Mouse (Mus musculus) heart, embryonic 10.5 days (tissue): Measurements from ENCODE around the gene Slc26a10. TPM values are rescaled to one million over a fixed set of nuclear protein-coding genes. Genes with fewer than 3 reads are reported as not detected.
"Not testable (repeated sequence)": the region's sequence is repeated elsewhere in the genome, so short reads cannot be mapped to it uniquely, and the experiment has no call there.

ENCODE experiments used
- DNase-seq: peaks from one replicate; pipeline ENCODE4 v3.0.0-alpha.2; 2017; ENCODE audit warnings: low spot score
- H3K27ac ChIP-seq: fragments of 300-500 bp; sonication (generic); 2 replicates; pipeline ENCODE4 v1.5.1; 2016; ENCODE audit warnings: mild to moderate bottlenecking
- H3K27me3 ChIP-seq: fragments of 300-500 bp; sonication (generic); 2 replicates; pipeline ENCODE4 v1.6.1; 2016; ENCODE audit warnings: mild to moderate bottlenecking; ENCODE audit not compliant: poor library complexity, insufficient read depth, severe bottlenecking
- H3K36me3 ChIP-seq: fragments of 300-500 bp; sonication (generic); 2 replicates; pipeline ENCODE4 v1.6.1; 2016; ENCODE audit warnings: mild to moderate bottlenecking, moderate library complexity
- H3K4me1 ChIP-seq: fragments of 300-500 bp; sonication (generic); 2 replicates; pipeline ENCODE4 v1.6.1; 2016; ENCODE audit warnings: mild to moderate bottlenecking
- H3K4me3 ChIP-seq: fragments of 300-500 bp; sonication (generic); 2 replicates; pipeline ENCODE4 v1.5.1; 2016; ENCODE audit warnings: mild to moderate bottlenecking, moderate library complexity
- H3K9me3 ChIP-seq: fragments of 300-500 bp; sonication (generic); 2 replicates; pipeline ENCODE4 v1.6.1; 2016; ENCODE audit warnings: mild to moderate bottlenecking, moderate library complexity
- WGBS: fragments of 180-500 bp; shearing (Covaris S2); methylation state at CpG from one replicate; pipeline ENCODE4 v1.1.7; 2016; 5-methylcytosine and 5-hydroxymethylcytosine counted together
- polyA plus RNA-seq: library from polyadenylated mRNA; unstranded; fragments of >200 nt; fragmentation: Nextera tagmentation; extraction: Ambion mirVana; gene quantifications from 2 replicates; pipeline ENCODE4 v1.2.1, GENCODE M21; 2016

Gene Slc26a10
- polyA plus RNA-seq, 1 experiment from 2014 or later = 9.2 TPM

DNA sequence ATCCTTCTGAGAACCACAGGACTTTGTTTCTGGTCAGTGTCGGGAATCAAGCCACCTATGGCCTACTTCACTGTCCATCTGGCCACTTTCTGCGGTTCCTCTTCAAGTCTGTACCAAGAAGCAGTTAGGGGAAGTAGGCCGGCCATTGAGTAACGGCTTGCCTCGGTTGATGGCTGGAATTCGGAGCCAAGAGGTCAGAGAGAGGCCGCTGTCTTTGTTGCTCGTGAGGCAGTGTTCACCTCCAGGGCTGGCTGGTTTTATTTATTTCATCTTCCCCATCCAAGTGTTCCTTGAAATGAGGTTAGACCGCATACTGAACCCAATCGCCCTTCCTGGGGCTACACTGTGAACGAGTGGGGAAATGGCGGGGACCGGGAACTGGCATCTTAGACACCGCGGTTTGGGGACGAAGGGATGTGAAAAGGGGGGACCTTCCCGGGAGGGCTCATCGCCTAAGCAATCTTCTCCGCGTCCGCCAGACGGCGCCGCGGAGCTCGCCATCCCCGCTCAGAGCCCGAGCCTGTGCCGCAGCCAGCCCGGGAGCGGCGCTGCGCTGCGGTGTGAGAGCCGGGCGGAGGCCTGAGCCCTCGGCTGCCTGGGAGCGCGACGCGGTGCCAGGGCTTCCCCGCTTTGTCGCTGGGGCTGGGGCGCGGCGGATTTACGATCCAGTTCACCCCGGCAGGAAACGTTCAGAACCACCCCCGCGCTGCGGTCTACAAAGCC lies 15.7 kb downstream of the Slc26a10 start, which contains the start of gene B4galnt1:
Gene B4galnt1 (plus strand): TSS at position 595 of the 723 bp plus-strand sequence.
- Histone ChIP-seq H3K4me1 (peaks cover 36% of the 10 kb centered on the region), H3K9me3 (no peaks in the 10 kb centered on the region), H3K27ac (peak within 1 kb of the TSS; percentile 72), H3K27me3 (peaks cover 69% of the 10 kb centered on the region), H3K36me3 (no peaks in the 10 kb centered on the region), H3K4me3 (peak within 1 kb of the TSS; percentile 74)
- DNase-seq = no peak
- 2% methylated on average over 52 of the region's 52 CpGs for WGBS

DNA sequence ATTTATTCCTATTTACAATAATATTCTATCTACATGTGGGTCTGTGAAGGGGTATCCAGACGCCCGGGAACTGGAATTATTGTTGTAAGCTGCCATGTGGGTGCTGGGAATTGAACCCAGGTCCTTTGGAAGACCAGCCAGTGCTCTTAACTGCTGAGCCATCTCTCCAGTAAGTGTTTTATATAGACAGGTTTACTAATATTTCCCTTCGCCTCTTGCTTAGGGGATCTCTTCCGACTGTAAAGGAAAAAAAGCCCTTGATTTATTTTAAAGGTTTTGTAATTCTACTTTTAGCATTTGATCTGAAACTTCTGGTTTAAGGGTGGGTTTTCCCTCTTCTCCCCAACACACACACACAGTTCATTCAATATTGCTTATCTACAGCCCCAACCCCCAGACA lies 16.3 kb downstream of the Slc26a10 start:
- Histone ChIP-seq H3K9me3 (no peaks in the 10 kb centered on the region), H3K36me3 (no peaks in the 10 kb centered on the region), H3K27ac (no peak overlapping the region), H3K4me3 (no peak overlapping the region), H3K27me3 (peaks cover 63% of the 10 kb centered on the region), H3K4me1 (peaks cover 33% of the 10 kb centered on the region)
- 89% methylated on average over 4 of the region's 4 CpGs for WGBS
- DNase-seq = no peak

DNA sequence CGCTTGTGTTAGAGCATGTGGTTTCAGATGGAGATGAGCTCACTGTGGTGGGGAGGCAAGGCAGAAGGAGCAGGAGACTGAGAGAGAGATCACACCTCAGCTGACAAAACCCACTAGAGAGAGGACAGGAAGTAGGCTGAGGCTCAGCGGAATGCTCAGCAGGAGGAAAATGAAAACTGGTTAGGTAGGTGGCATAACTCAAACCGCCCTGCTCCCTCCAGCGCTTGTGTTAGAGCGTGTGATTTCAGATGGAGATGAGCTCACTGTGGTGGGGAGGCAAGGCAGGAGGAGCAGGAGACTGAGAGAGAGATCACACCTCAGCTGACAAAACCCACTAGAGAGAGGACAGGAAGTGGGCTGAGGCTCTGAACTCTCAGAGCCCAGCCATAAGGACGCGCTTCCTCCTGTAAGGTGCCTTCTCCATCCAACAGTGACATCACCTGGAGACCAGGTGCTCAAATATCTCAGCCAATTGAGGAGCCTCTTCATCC lies 17.6 kb downstream of the Slc26a10 start:
- Histone ChIP-seq H3K27me3 (peaks cover 49% of the 10 kb centered on the region), H3K4me1 (peaks cover 30% of the 10 kb centered on the region)
- whole genome bisulfite sequencing = 42% methylated on average over 7 of the region's 7 CpGs
- DNase-seq, H3K4me3 ChIP-seq, H3K36me3 ChIP-seq, H3K27ac ChIP-seq, H3K9me3 ChIP-seq: not testable (repeated sequence)

DNA sequence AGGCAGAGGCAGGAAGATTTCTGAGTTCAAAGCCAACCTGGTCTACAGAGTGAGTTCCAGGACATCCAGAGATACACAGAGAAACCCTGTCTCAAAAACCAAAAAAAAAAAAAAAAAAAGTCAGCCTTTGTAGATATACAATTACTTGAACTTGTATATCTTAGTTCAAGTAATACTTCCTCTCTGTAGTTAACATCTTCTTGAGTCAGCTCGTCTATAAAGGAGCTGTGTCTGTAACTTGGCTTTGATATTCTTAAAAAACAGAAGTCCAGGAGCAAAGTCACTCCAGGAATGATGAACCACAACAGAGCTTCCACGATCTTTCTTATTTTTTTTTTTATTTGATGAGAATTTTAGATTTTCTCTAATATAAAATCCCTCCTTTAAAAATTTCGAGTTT lies 19.7 kb downstream of the Slc26a10 start:
- peaks cover 11% of the 10 kb centered on the region for H3K4me1 ChIP-seq
- H3K27ac ChIP-seq = no peak overlapping the region
- no peak overlapping the region for H3K4me3 ChIP-seq
- H3K27me3 ChIP-seq = peaks cover 28% of the 10 kb centered on the region
- DNase-seq = no peak
- H3K9me3 ChIP-seq = no peaks in the 10 kb centered on the region
- no peaks in the 10 kb centered on the region for H3K36me3 ChIP-seq
- 70% methylated on average over 3 of the region's 3 CpGs for WGBS

DNA sequence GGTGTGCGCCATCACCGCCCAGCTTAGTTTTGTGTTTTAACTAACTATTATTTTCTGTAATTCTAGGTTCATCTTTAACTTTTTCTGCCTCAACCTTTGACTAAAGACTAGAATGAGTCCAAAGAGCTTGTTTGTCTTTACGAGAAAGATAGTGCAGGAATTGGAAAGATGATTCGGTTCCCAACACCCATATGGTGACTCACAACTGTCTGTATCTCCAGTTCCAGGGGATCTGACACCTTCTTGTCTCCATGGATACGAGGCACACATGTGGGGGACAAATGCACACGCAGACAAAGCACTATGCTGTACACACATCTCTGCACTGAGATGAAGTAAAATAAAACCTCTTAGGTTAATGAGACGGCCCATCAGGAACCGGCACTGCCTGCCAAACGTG lies 20.4 kb downstream of the Slc26a10 start:
- DNase-seq = no peak
- no peaks in the 10 kb centered on the region for H3K36me3 ChIP-seq
- WGBS = 79% methylated on average over 9 of the region's 9 CpGs
- H3K4me3 ChIP-seq = no peak overlapping the region
- peaks cover 22% of the 10 kb centered on the region for H3K27me3 ChIP-seq
- H3K9me3 ChIP-seq = no peaks in the 10 kb centered on the region
- H3K27ac ChIP-seq = no peak overlapping the region
- peaks cover 5% of the 10 kb centered on the region; the same call in 1 of the 2 replicates for H3K4me1 ChIP-seq

DNA sequence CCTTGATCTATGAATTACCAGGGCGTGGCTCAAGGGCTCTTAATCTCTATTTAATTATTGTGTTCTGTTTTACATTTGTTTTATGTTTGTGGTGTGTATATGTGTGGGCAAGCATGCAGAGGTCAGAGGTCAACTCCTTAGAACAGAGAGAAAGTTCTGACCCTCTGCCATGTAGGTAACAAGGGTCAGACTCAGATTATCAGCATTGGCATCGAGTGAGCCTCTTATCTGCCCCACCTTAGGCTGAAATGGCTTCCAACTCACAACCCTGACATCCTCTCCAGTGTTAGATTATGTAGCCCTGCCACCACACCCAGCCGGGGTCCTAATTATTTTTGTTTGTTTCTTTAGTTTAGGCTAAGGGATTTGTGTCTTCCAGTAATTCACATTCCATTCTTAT lies 22.0 kb downstream of the Slc26a10 start:
- Histone ChIP-seq H3K9me3 (no peaks in the 10 kb centered on the region), H3K36me3 (no peaks in the 10 kb centered on the region), H3K4me3 (no peak overlapping the region), H3K27me3 (peaks cover 8% of the 10 kb centered on the region; the same call in 1 of the 2 replicates), H3K4me1 (no peaks in the 10 kb centered on the region), H3K27ac (no peak overlapping the region)
- 64% methylated on average over 3 of the region's 3 CpGs for WGBS
- no peak for DNase-seq

DNA sequence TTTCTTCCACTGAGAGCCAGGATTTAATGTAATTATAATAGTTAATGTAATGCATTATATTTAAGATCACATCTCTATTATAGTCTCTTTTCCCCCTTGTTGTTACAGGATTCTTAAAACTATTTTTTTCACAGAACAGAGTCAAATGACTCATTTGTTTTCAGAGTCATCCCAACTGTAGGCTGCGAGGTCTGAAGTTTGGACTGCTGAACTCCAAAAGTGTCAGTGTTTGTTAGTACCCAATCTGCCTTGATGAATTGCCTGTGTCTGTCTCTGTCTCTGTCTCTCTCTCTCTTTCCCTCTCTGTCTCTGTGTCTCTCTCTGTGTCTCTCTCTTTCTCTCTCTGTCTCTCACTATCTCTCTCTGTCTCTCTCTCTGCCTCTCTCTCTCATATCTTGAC lies 23.9 kb downstream of the Slc26a10 start:
- no peak for DNase-seq
- Histone ChIP-seq H3K4me1 (no peaks in the 10 kb centered on the region), H3K27ac (no peak overlapping the region), H3K36me3 (no peaks in the 10 kb centered on the region), H3K4me3 (no peak overlapping the region), H3K9me3 (no peaks in the 10 kb centered on the region), H3K27me3 (no peaks in the 10 kb centered on the region)
- WGBS = 71% methylated on average over 1 of the region's 1 CpGs

DNA sequence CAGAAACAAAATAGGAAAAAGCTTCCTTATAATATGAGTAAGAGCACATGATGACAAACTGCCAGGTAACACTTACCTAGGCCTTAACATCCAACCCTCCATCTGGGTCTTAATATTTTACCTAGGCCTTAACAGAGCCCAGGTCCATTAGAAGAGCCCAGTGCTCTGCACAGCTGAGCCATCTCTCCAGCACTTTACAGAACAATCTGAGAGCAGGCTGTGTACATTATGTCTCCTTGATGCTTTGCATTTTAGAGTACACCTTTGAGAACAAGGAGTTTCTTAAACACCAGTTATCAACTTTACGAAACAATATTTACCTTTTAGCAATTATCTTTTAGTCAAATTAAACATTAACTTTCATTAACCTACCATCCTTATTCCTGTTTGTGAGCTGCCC lies 24.4 kb downstream of the Slc26a10 start:
- no peak overlapping the region for H3K27ac ChIP-seq
- H3K9me3 ChIP-seq = no peaks in the 10 kb centered on the region
- no peaks in the 10 kb centered on the region for H3K27me3 ChIP-seq
- DNase-seq = no peak
- no peaks in the 10 kb centered on the region for H3K4me1 ChIP-seq
- no peak overlapping the region for H3K4me3 ChIP-seq
- H3K36me3 ChIP-seq = no peaks in the 10 kb centered on the region
- 89% methylated on average over 1 of the region's 1 CpGs for WGBS

DNA sequence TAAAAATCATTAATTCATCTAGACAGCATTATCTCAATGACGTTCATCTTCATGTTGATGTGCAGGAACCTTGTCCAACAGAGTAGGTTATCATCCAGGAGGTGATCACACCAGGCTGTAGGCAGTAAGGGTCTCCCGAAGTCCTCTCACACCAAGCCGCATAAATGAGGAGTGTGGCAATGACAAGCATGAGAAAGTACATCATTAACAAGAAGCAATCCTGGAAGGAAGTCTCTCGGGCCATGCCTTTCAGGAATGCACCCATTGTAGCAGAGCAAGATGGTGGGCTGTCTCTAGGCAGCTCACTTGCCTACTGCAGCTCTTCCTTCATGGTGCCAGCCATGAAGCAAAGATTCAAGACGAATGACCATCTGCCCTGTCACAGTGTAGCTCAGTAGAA lies 25.8 kb downstream of the Slc26a10 start:
- no peaks in the 10 kb centered on the region for H3K36me3 ChIP-seq
- H3K27ac ChIP-seq = no peak overlapping the region
- H3K9me3 ChIP-seq = no peaks in the 10 kb centered on the region
- no peaks in the 10 kb centered on the region for H3K27me3 ChIP-seq
- H3K4me1 ChIP-seq = no peaks in the 10 kb centered on the region
- H3K4me3 ChIP-seq = no peak overlapping the region
- 80% methylated on average over 5 of the region's 5 CpGs for WGBS
- DNase-seq = no peak

DNA sequence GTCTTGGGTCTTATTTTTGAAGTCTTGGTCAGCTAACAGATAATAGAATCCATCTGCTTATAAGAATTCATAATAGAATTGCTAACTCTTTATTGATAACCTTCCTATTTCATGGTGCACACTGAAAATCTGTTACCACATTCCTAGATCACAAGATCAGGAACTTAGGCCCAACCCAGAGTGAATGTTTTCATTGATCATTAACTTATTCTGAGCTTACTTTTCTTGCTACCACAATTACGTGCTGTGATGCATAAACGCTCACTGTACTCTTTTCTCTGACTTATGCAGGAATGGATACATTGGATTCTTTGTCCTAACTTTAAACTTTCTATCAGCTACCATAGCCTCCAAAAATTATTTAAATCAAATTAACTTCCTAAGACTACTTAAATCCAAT lies 26.2 kb downstream of the Slc26a10 start:
- Histone ChIP-seq H3K27ac (no peak overlapping the region), H3K4me3 (no peak overlapping the region), H3K4me1 (no peaks in the 10 kb centered on the region), H3K9me3 (no peaks in the 10 kb centered on the region), H3K27me3 (no peaks in the 10 kb centered on the region), H3K36me3 (no peaks in the 10 kb centered on the region)
- WGBS = 88% methylated on average over 2 of the region's 2 CpGs
- DNase-seq = no peak

DNA sequence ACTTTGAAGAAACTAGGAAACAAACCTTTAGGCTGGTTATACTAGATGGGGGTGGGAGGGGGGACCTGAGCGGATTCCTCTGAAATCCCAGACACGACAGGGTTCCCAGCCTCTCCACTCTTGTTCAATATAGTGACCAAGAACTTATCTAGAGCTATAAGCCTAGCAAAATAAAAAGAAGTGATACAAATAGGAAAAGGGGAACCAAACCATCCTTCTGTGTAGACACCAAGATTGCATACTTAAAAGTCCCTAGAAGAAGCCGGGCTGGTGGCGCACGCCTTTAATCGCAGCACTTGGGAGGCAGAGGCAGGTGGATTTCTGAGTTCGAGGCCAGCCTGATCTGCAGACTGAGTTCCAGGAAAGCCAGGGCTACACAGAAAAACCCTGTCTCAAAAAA lies 27.1 kb downstream of the Slc26a10 start:
- Histone ChIP-seq H3K9me3 (no peaks in the 10 kb centered on the region), H3K27ac (no peak overlapping the region), H3K4me3 (no peak overlapping the region), H3K4me1 (no peaks in the 10 kb centered on the region), H3K36me3 (no peaks in the 10 kb centered on the region), H3K27me3 (no peaks in the 10 kb centered on the region)
- WGBS = 91% methylated on average over 7 of the region's 7 CpGs
- DNase-seq = no peak

DNA sequence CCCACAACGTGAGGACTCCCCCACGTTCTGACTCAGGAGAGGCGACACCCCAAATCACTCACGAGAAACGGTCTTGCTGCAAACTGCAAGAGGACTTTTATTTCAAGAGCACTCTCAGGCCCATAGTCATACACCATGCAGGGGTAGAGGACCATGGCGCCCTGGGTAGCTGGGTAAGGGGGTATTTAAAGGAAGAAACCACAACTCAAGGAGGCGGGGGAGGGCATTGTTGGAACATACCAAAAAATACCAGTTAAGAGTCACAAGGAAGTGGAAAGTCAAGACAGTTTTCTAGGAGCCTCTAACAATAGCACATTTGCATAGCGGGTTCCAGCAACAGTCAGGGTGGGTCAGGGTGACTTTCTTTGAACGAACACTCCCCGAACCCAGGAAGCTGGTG lies 27.9 kb downstream of the Slc26a10 start:
- not testable (repeated sequence) for H3K27ac ChIP-seq, DNase-seq, H3K4me1 ChIP-seq, H3K9me3 ChIP-seq, H3K4me3 ChIP-seq, H3K36me3 ChIP-seq, H3K27me3 ChIP-seq
- WGBS = 83% methylated on average over 10 of the region's 10 CpGs

DNA sequence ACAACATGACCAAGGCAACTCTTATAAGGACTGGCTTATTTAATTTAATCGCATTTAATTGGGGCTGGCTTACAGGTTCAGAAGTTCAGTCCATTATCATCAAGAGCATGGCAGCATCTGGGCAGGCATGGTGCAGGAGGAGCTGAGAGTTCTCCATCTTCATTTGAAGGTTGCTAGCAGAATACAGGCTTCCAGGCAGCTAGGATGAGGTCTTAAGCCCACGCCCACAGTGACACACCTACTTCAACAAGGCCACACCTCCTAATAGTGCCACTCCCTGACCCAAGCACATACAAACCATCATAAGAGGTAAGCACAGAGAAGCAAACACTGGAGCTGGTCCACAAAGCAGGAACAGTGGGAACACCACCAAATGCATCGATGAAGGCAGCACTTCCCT lies 29.2 kb downstream of the Slc26a10 start:
- H3K36me3 ChIP-seq, H3K27me3 ChIP-seq, H3K27ac ChIP-seq, H3K4me3 ChIP-seq, DNase-seq, H3K4me1 ChIP-seq, H3K9me3 ChIP-seq: not testable (repeated sequence)
- 86% methylated on average over 3 of the region's 3 CpGs for WGBS

DNA sequence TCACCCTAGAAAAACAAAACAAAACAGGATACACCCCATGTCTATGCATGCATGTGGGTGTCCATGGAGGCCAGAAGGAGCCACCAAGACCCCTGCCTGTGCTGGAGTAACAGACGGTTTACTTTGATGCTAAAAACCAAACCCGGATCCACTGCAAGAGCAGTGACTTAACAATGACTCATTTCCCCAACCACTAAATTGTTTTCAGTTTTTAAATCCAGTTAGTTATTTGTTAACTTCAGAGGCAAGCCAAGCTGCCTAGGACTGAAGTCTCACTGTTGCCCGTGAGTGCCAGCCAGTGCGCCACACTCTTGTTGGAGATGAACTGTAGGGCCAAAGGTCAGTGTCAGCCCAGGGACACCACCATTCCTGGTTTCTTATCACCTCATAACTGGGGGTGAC lies 30.0 kb downstream of the Slc26a10 start:
- DNase-seq = no peak
- H3K27ac ChIP-seq = no peak overlapping the region
- H3K4me3 ChIP-seq = no peak overlapping the region
- no peaks in the 10 kb centered on the region for H3K9me3 ChIP-seq
- H3K27me3 ChIP-seq = no peaks in the 10 kb centered on the region
- no peaks in the 10 kb centered on the region for H3K36me3 ChIP-seq
- 78% methylated on average over 4 of the region's 4 CpGs for WGBS
- no peaks in the 10 kb centered on the region for H3K4me1 ChIP-seq
